In genomic region chr2:81450514-81450913, GRCm38 (mm10) we compare ENCODE assay signal across 27 mouse cellular contexts.
A peak's percentile ranks its signal among the peaks of the same experiment; 100 is the strongest.
DNase-seq lines count a peak whose midpoint lies in the region; ATAC-seq and TF ChIP-seq lines count a peak whose summit lies in the region.
"Had no signal": no experiment of that assay in that cellular context is flagged by ENCODE, and none has a peak within 500 bp of the region (broad histone marks: within the 10 kb centered on the region; RNA-seq: fewer than 3 reads in every experiment).

No protein-coding gene starts in this region.

- H3K9ac ChIP-seq in midbrain, embryonic 11.5 days (ENCODE audit: low read length): no peak overlapping the region
- no peak overlapping the region for H3K9ac ChIP-seq in midbrain, embryonic 14.5 days (replicated peaks; ENCODE audit: low read length)
- H3K9ac ChIP-seq in forebrain, embryonic 14.5 days (ENCODE audit: low read length): no peak overlapping the region
- no peak overlapping the region for H3K9ac ChIP-seq in forebrain, postnatal 0 days
- H3K9ac ChIP-seq: heart, embryonic 12.5 days; heart, embryonic 15.5 days; hindbrain, embryonic 13.5 days; intestine, embryonic 15.5 days had no signal

- 0 out of 2 replicates have a peak, but pooled peaks have one; percentile 19 for ATAC-seq in midbrain, embryonic 11.5 days (ENCODE audit: low FRiP score)
- ATAC-seq in midbrain, embryonic 14.5 days (ENCODE audit: low FRiP score, low TSS enrichment): no peak
- 0 out of 2 replicates have a peak, but pooled peaks have one; percentile 37 for ATAC-seq in forebrain, embryonic 14.5 days
- peak; percentile 18; the same call in 1 of the 2 replicates for ATAC-seq in forebrain, postnatal 0 days
- ATAC-seq: hindbrain, embryonic 16.5 days; intestine, embryonic 15.5 days; Patski had no signal

- WGBS in midbrain, embryonic 11.5 days: 58% methylated on average over 1 of the region's 1 CpGs
- 79% methylated on average over 1 of the region's 1 CpGs for WGBS in midbrain, embryonic 14.5 days
- WGBS in forebrain, embryonic 14.5 days: 33% methylated on average over 1 of the region's 1 CpGs
- 27% methylated on average over 1 of the region's 1 CpGs for WGBS in forebrain, postnatal 0 days

- H3K4me1 ChIP-seq in midbrain, embryonic 11.5 days (ENCODE audit: control insufficient read depth, insufficient read depth, low read length): no peaks in the 10 kb centered on the region
- H3K4me1 ChIP-seq in midbrain, embryonic 14.5 days (ENCODE audit: control insufficient read depth, insufficient read depth, low read length): no peaks in the 10 kb centered on the region
- H3K4me1 ChIP-seq in forebrain, embryonic 14.5 days (ENCODE audit: control insufficient read depth, insufficient read depth, low read length): no peaks in the 10 kb centered on the region
- H3K4me1 ChIP-seq in forebrain, postnatal 0 days (ENCODE audit: insufficient read depth): no peaks in the 10 kb centered on the region
- H3K4me1 ChIP-seq: heart, embryonic 12.5 days; heart, embryonic 15.5 days; hindbrain, embryonic 10.5 days; hindbrain, embryonic 13.5 days; intestine, embryonic 15.5 days had no signal

- H3K27me3 ChIP-seq in midbrain, embryonic 11.5 days (ENCODE audit: control insufficient read depth, insufficient read depth, low read length): no peaks in the 10 kb centered on the region
- H3K27me3 ChIP-seq in midbrain, embryonic 14.5 days (ENCODE audit: control insufficient read depth, insufficient read depth, low read length): no peaks in the 10 kb centered on the region
- no peaks in the 10 kb centered on the region for H3K27me3 ChIP-seq in forebrain, embryonic 14.5 days (replicated peaks; ENCODE audit: control insufficient read depth, insufficient read depth, low read length)
- H3K27me3 ChIP-seq in forebrain, postnatal 0 days (ENCODE audit: insufficient read depth, low read length): no peaks in the 10 kb centered on the region
- H3K27me3 ChIP-seq: CH12.LX; heart, embryonic 12.5 days; heart, embryonic 15.5 days; hindbrain, embryonic 13.5 days; intestine, embryonic 15.5 days; Patski had no signal

- H3K27ac ChIP-seq in midbrain, embryonic 11.5 days (ENCODE audit: low read depth, low read length): no peak overlapping the region
- no peak overlapping the region for H3K27ac ChIP-seq in midbrain, embryonic 14.5 days (replicated peaks; ENCODE audit: low read depth, low read length)
- no peak overlapping the region for H3K27ac ChIP-seq in forebrain, embryonic 14.5 days (ENCODE audit: low read depth, low read length)
- H3K27ac ChIP-seq in forebrain, postnatal 0 days (ENCODE audit: low read depth, low read length): no peak overlapping the region
- H3K27ac ChIP-seq: heart, embryonic 15.5 days; hindbrain, embryonic 10.5 days; hindbrain, embryonic 13.5 days; intestine, embryonic 15.5 days had no signal

- no peak overlapping the region for H3K4me3 ChIP-seq in midbrain, embryonic 11.5 days (ENCODE audit: low read depth, low read length)
- no peak overlapping the region for H3K4me3 ChIP-seq in midbrain, embryonic 14.5 days (replicated peaks; ENCODE audit: low read depth, low read length)
- H3K4me3 ChIP-seq in forebrain, embryonic 14.5 days (ENCODE audit: low read depth, low read length): no peak overlapping the region
- no peak overlapping the region for H3K4me3 ChIP-seq in forebrain, postnatal 0 days (ENCODE audit: low read depth, low read length)
- H3K4me3 ChIP-seq: heart, embryonic 12.5 days; heart, embryonic 15.5 days; hindbrain, embryonic 10.5 days; hindbrain, embryonic 13.5 days; intestine, embryonic 15.5 days had no signal

- H3K36me3 ChIP-seq in midbrain, embryonic 11.5 days (ENCODE audit: control insufficient read depth, insufficient read depth, low read length): no peaks in the 10 kb centered on the region
- no peaks in the 10 kb centered on the region for H3K36me3 ChIP-seq in midbrain, embryonic 14.5 days (ENCODE audit: control insufficient read depth, insufficient read depth, low read length)
- H3K36me3 ChIP-seq in forebrain, embryonic 14.5 days (ENCODE audit: control insufficient read depth, insufficient read depth, low read length): no peaks in the 10 kb centered on the region
- H3K36me3 ChIP-seq in forebrain, postnatal 0 days (ENCODE audit: insufficient read depth): no peaks in the 10 kb centered on the region
- H3K36me3 ChIP-seq: G1E; heart, embryonic 12.5 days; heart, embryonic 15.5 days; hindbrain, embryonic 10.5 days; hindbrain, embryonic 13.5 days; intestine, embryonic 15.5 days had no signal

- TF ChIP-seq CTCF in forebrain, postnatal 0 days (IDR thresholded peaks at IDR 0.05; ENCODE audit: low read depth): no peak

- H3K4me2 ChIP-seq in midbrain, embryonic 11.5 days: no peak overlapping the region
- no peak overlapping the region for H3K4me2 ChIP-seq in midbrain, embryonic 14.5 days (ENCODE audit: low read length)
- H3K4me2 ChIP-seq in forebrain, embryonic 14.5 days (ENCODE audit: low read length): no peak overlapping the region
- H3K4me2 ChIP-seq in forebrain, postnatal 0 days (ENCODE audit: low read depth): no peak overlapping the region
- H3K4me2 ChIP-seq: heart, embryonic 12.5 days; heart, embryonic 15.5 days; hindbrain, embryonic 13.5 days; intestine, embryonic 15.5 days had no signal

- no peaks in the 10 kb centered on the region for H3K9me3 ChIP-seq in midbrain, embryonic 11.5 days (ENCODE audit: control insufficient read depth, low read length)
- H3K9me3 ChIP-seq in midbrain, embryonic 14.5 days (ENCODE audit: control insufficient read depth, low read length): no peaks in the 10 kb centered on the region
- H3K9me3 ChIP-seq in forebrain, embryonic 14.5 days (replicated peaks; ENCODE audit: control insufficient read depth, low read length): no peaks in the 10 kb centered on the region
- no peaks in the 10 kb centered on the region for H3K9me3 ChIP-seq in forebrain, postnatal 0 days (ENCODE audit: low read length)
- H3K9me3 ChIP-seq: heart, embryonic 12.5 days; heart, embryonic 15.5 days; hindbrain, embryonic 10.5 days; hindbrain, embryonic 13.5 days; intestine, embryonic 15.5 days had no signal

- DNase-seq in midbrain, embryonic 11.5 days (ENCODE audit: low spot score, missing footprints): peak; percentile 45
- no peak for DNase-seq in midbrain, embryonic 14.5 days
- peak; percentile 21 for DNase-seq in forebrain, embryonic 14.5 days (ENCODE audit: low spot score)
- no peak for DNase-seq in forebrain, postnatal 0 days
- DNase-seq in ovary, postnatal 14 days (ENCODE audit: low spot score): no peak
- no peak for DNase-seq in cerebellum, postnatal 36 days
- DNase-seq: adrenal gland, postnatal 10 days; adrenal gland, postnatal 36 days; B cell, adult 2 months; cerebellum, adult 11 months; cerebellum, adult 2 months; cerebellum, adult 9-11 months; cerebellum, postnatal 25 days; gastrocnemius, postnatal 25 days; heart, adult 18-20 months; heart, postnatal 10 days; heart, postnatal 36 days; kidney, adult 11 months had no signal

Comparison
In these comparisons a context has a peak if more than half of its experiments do, and no peak if none do; other contexts are left out.
1. DNase-seq: peak in midbrain, embryonic 11.5 days (single experiment) and forebrain, embryonic 14.5 days (single experiment); none in midbrain, embryonic 14.5 days (single experiment), forebrain, postnatal 0 days (single experiment), ovary, postnatal 14 days (single experiment) and cerebellum, postnatal 36 days (0 of 2).